Mouse (Mus musculus): ENCODE measurements around the gene Dhdds.

Dhdds gene

GRCm38 (mm10) chr4:134000466-134001438, at the start of gene Dhdds:
Gene Dhdds (minus strand): TSS chr4:134000918.
- peak; percentile 97 for DNase-seq

- no peak for DNase-seq
These were observed 46.9 kb upstream of the Dhdds start for GRCm38 (mm10) chr4:134047648-134048047.

DNA sequence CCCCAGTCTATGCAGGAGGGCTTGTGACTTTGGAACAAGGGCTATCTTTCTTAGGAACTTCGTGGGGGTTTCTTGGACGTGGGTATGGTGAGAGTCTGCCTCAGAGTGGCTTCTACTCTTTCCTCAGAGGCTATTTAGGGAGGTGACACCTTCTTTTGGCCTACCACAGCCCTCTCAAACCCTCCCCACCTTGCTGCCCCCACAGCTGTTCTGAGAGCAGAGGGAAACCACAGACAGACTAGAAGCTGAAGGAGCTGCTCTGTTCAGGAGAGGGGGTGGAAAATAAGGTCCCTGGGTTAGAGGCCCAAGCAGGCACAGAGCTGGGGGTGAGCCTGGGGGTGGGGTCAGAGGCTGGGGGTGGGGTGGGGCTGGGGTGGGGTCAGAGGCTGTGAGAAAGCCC, 42.3 kb upstream of the Dhdds start:
- DNase-seq, result no peak

DNA sequence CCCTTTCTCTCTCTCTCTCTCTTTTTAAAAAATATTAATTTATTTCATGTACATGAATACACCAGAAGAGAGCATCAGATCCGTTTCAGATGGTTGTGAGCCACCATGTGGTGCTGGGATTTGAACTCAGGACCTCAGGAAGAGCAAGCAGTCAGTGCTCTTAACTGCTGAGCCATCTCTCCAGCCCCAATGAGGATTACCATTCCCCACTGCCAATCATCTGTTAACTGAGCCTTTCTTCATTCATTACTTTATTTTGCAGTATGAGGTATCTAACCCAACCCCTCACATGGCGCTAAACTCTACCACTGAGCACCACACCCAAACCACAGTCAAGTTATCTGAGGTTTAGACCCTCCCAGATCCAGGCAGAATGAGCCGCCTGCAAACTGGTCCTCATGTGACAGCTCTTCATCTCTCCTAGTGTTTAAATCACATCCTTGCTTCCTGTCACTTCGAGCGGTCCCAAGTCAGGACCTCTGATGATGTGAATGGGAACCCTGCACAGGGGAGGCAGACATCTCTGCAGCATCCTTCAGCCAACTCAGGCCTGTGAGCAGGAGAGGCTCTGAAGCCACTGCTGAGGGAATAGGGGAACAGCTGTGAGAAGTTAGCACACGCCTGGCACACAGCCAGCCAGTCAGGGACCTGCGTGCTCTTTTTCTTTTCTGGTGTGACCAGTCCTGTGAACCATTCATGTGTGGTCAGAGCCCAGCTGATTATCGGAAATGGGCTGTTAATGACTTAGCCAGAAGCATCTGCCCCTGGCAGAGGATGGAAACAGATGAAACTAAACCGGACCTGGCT, 40.8 kb upstream of the Dhdds start:
- no peak for DNase-seq

GRCm38 (mm10) chr4:134035953-134036352, 35.2 kb upstream of the Dhdds start:
- DNase-seq, result peak; percentile 74

GRCm38 (mm10) chr4:134025802-134026201, 25.1 kb upstream of the Dhdds start:
- no peak for DNase-seq

DNA sequence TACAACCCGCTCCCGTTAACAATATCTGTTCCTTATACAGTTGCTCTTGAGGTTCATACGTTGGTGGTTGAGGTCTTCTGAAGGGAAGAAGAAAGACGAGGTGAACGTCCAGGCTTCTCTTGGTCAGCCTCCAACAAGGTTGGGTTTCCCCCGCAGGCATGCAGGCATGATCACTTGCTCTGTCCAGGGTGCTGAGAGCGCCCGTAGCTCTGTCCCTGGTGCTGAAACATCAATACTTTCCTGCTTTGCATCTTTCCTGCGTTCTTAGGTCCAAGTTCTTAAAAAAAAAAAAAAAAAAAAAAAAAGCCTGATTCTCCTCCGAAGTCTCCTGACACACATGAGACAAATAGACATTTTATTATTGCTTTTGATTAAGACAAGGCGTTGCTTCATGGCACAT, 19.9 kb upstream of the Dhdds start:
- DNase-seq, result peak; percentile 79

DNA sequence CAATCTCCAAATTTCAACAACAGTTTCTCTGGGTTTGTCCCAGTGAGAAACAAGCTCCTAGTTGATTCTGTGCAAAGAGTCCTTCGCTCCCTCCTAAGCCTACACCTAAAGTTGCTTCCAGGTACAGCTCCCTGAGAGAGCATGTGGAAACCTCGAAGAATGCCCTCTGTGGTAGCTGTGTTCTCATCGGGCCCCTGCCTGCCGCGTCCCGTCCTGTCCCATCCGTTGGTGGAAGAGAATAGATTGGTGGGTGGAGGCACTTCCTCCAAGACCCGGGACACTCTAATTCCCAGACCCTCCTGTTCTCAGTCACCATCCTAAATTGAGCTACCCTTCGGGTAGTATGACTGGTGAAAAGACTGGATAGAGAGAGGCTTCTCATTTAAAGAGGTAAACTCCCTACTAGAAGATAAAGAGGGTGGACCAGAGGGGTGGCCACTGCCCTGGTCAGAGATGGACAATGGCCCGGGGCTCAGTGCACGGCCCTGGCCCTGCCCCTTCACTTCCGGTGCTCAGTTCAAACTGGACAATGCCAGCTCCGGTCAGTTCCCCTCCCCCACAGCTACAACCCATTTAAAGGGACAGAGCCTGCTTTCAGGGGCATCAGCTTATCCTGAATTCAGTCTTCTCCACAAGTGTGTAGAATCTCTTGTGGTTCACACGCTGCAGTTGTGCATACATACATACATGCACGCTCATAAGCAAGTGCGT, 19.1 kb upstream of the Dhdds start:
- no peak for DNase-seq

DNA sequence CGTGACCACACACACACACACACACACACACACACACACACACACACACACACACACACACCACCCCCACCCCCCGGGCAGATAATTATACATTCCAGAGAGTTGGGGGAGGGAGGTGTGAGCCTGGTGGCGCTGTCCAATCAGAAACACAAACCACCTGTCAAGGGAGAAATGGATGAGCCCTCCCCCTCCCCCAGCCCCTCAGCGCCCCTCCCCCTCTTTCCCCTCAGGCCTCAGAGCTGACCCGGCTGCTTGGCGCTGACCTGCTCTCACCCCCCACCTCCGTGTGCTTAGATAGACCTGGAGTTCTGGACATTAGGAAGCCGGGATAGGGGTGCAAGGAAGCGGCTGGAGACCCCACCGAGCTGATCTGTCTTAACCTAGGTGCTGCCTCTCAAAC, 18.5 kb upstream of the Dhdds start:
- DNase-seq, result no peak

DNA sequence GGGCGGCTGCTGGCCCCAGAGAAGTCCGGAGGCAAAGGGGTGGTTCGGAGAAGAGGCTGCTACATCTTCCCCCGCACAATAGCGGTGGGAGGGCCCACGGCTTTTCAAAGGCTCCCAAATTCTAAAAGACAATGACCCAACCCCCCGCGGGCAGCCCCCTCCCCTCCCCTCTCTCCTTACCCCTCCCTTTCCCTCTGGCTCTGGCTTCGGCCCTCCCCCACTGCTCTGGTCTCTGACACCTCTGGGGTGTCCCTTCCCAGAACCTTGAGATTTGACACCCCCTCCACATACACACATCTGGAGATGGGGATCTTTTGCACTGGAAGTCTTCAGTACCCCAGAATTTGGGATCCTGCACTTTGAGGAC, 18.0 kb upstream of the Dhdds start, which contains the start of gene Lin28a:
Lin28a (minus strand) TSS at position 63 of the 367 bp plus-strand sequence.
- no peak for DNase-seq

DNA sequence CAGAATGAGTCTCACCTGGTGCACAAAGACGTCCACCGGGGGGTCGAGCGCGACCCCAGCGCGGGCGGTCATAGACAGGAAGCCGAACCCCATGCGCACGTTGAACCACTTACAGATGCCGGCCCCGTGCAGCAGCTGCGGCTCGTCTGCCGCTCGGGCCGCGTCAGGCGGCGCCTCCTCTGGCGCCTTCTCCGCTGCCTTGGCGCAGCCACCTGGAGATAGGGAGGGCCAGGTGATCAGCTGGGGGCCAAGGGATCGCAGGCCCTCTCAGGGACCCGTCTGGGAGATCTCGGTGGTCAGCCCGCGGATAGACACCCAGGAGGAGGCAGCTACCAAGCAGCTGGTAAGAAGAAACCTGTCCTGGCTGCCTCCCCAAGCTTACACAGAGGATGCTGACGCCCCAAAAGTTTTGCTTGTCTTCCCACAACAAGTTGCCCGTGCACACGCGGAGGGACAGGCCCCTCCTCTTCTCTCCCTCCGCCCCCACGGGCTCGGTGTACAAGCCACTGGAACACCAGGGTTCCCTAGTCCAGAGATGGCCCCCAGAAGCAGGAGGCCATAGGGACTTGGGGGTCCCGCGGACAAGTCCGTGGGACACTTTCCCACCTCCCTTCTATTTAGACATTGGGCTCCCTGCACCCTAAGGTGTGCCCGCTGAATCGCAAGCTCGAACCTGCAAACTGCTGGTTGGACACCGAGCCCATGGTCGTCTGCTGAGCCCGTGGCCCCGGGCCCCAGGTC, 17.5 kb upstream of the Dhdds start:
- DNase-seq, result no peak

- no peak for DNase-seq
These were observed 16.6 kb upstream of the Dhdds start for GRCm38 (mm10) chr4:134017201-134017865.

DNA sequence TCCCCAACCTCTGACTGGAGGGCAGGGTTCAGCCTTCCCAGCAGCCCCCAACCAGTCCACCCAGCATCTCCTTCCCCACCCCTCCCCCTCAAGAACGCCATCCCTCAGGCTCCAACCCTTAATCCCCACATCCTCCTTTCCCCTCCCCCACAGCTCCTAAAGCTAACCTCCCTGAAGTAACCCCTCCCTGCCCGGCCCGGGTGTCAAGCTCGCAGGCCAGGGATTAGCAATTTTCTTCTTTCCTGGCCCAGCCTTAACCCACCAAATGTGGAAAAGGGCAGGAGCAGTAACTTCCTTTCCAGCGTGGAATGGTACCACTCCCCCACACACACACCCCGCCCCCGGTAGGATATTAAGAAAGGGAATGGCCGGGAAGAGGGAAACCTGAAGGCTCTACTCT, 16.0 kb upstream of the Dhdds start:
- no peak for DNase-seq

DNA sequence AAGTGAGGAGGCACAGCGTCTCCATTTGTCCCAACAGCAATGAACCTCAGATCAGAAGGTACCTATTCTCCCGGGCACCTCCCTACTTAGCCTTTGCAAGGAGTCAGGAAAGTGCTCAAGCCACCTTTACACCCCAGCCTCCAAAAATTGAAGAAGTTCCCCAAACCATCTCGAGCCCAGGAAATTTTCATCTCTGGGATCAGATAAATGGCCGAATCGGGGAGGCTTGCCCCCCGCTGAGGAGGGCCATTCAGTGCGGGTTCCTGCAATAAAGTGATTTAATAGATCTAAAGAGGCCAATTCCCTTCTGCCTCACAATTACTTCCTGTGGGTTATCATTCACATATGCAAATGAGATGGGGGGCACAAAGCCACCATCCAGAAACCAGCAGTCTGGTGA, 15.5 kb upstream of the Dhdds start:
- DNase-seq, result no peak

- no peak for DNase-seq
These were observed 12.3 kb upstream of the Dhdds start for GRCm38 (mm10) chr4:134012858-134013528.

- DNase-seq, result no peak
These were observed 11.0 kb upstream of the Dhdds start for GRCm38 (mm10) chr4:134011450-134012414.

DNA sequence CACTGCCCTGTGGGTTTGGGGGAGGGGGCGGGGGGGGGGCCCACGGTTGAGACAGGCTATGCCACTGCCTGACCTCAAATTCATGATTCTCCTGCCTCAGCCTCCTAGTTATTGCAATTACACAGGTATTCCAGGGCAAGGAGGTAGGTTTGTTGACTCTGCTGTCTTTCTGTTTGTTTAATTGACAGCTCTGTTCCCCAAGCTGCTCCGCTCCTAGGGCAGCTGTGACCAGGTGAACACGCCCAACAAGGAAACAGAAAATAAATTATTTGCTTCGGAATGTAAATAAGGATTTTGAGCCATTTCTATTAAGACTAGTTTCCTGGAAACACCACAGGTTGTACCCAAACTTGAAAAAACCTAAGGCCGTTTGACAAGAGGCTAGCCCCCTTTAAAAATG, 9.0 kb upstream of the Dhdds start:
- no peak for DNase-seq

- DNase-seq, result no peak
These were observed 6.1 kb upstream of the Dhdds start for GRCm38 (mm10) chr4:134006845-134007244.

- no peak for DNase-seq
These were observed 5.1 kb upstream of the Dhdds start for GRCm38 (mm10) chr4:134005581-134006358.

All from kidney, adult 9 months (tissue).